Mouse (Mus musculus): ENCODE results near the gene Spen. TPM values are rescaled to one million over a fixed set of nuclear protein-coding genes. Genes with fewer than 3 reads are reported as not detected.

Spen gene
- total and polyA plus RNA-seq, 2 experiments from 2014 or later: 13.0 to 17.4 TPM

DNA sequence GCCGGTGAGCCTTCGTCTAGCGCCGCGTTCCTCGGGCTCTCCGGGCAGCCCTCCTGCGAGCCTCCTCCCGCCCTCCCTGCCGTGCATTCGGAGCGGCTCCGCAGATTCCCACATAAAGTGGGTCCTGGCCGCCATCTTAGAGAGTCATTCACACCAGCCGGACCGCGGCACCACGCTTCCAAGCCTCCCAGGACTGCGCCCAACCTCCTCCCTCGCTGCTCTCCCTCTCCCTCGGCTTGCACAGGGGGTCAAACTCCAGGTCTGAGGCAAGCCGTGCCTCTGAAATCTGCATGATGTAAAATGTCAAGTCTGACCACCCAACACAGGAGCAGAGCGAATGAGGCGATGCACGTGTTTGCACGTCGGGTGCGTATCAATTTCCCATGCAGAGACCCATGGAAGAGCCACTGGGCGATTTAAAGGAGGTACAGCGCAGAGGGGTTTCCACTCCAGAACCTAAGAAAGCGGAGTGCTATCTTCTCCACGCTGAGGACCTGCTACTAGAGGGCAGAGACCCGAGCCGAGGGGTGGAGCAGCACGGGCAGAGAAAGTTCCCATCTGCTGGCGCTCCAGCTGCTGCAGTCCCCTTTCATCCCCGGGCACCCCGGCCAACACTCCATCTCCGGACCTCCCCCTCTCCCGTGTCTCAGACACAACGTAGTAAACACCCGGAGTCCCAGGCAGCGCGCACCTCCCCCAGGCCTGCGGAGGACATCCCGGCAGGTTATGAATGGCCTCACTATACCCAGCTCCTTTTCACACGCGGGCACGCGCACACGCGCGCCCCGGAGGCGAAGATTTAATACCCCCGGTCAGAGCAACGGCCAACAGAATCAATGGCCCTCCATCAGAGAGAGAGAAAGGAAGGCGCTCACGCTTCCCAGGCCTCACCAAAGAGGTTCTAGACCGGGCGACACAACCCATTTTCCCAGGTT, 1.8 kb downstream of the Spen start:
- Histone ChIP-seq H3K4me3 (ENCODE audit: low read length) (peak overlapping the region; percentile 90), H3K27ac (peak overlapping the region; percentile 99), H3K27me3 (ENCODE audit: insufficient read depth, low read length) (no peaks in the 10 kb centered on the region), H3K4me1 (ENCODE audit: insufficient read depth, low read length) (peaks cover 11% of the 10 kb centered on the region), H3K9ac (replicated peaks; ENCODE audit: low read length) (peak overlapping the region; percentile 95), H3K36me3 (ENCODE audit: insufficient read depth, low read length) (no peaks in the 10 kb centered on the region), H3K4me2 (ENCODE audit: low read depth, low read length) (peak overlapping the region; percentile 89), H3K9me3 (ENCODE audit: low read length) (no peaks in the 10 kb centered on the region)
- under 1% methylated on average over 61 of the region's 61 CpGs for WGBS
- DNase-seq (ENCODE audit: low spot score) (peak; percentile 87), ATAC-seq (peak; percentile 70)
- TF ChIP-seq CTCF (IDR thresholded peaks at IDR 0.05; ENCODE audit: low read depth): no peak

DNA sequence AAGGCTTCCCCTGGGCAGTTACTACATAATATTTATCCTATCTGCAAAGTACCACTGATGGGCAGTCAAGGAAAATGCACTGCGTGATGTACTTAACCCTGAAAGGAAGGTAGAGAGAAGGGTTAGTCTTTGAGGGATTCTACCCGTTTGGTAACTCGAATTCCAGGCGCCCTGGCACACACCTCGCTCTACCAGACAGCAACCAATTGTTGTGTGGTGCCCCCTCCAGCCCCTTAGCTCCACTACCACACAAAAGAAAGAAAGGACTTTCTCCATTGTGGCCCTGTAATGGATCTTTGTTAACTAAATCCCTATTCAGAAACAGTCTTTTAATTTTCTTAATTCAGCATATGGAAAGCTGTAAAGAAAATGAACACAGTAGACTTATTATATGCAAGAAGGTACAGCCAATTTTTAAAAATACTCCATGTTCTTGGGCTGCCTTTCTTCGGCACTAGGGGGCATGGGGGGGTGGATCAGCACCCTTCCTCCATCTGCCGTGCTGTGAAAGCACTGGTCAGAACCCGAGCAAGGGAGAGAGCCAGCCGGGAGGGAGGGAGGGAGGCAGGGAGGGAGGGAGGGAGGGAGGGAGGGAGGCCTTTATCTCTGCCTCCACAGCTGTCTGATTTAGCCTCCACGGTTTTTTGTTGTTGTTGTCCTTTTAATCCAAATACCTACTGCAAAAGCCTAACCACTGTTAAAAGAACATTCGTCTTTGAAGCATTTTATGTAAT, 3.3 kb downstream of the Spen start:
- DNase-seq (ENCODE audit: low spot score): peak; percentile 73
- TF ChIP-seq CTCF (IDR thresholded peaks at IDR 0.05; ENCODE audit: low read depth): peak; percentile 56
- 6% methylated on average over 9 of the region's 11 CpGs for WGBS
- no peaks in the 10 kb centered on the region for H3K36me3 ChIP-seq (ENCODE audit: insufficient read depth, low read length)
- H3K9me3 ChIP-seq (ENCODE audit: low read length): no peaks in the 10 kb centered on the region
- H3K4me1 ChIP-seq (ENCODE audit: insufficient read depth, low read length): peaks cover 11% of the 10 kb centered on the region
- no peaks in the 10 kb centered on the region for H3K27me3 ChIP-seq (ENCODE audit: insufficient read depth, low read length)
- ATAC-seq: 0 out of 2 replicates have a peak, but pooled peaks have one; percentile 30
- peak overlapping the region; percentile 95; the same call in 1 of the 2 replicates for H3K9ac ChIP-seq (replicated peaks; ENCODE audit: low read length)
- peak overlapping the region; percentile 99 for H3K27ac ChIP-seq
- H3K4me2 ChIP-seq (ENCODE audit: low read depth, low read length): peak overlapping the region; percentile 89
- H3K4me3 ChIP-seq (ENCODE audit: low read length): peak overlapping the region; percentile 90

DNA sequence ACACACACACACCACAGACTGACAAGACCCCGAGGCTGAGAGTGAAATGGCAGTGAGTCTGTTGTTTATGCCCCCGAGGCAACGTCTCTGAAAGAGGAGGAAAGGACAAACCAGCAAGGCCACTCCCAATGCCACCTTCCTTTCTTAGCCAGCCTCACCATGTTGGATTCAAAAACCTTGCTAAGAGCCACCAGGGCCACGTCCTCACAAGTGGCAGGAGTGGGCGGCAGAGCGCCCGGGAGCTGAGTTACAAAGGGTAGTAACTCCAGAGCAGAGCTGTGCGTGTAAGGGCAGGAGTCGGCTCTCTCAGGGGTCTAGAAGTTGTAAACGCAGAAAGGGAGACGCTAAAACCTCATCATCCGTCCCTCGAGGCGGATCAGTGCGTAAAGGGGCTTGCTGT, 7.4 kb downstream of the Spen start:
- DNase-seq (ENCODE audit: low spot score): no peak
- TF ChIP-seq CTCF (IDR thresholded peaks at IDR 0.05; ENCODE audit: low read depth): no peak
- no peak overlapping the region for H3K27ac ChIP-seq
- no peak overlapping the region for H3K4me2 ChIP-seq (ENCODE audit: low read depth, low read length)
- no peaks in the 10 kb centered on the region for H3K9me3 ChIP-seq (ENCODE audit: low read length)
- no peaks in the 10 kb centered on the region for H3K27me3 ChIP-seq (ENCODE audit: insufficient read depth, low read length)
- ATAC-seq: no peak
- WGBS: 71% methylated on average over 15 of the region's 15 CpGs
- no peaks in the 10 kb centered on the region for H3K36me3 ChIP-seq (ENCODE audit: insufficient read depth, low read length)
- H3K4me3 ChIP-seq (ENCODE audit: low read length): no peak overlapping the region
- H3K9ac ChIP-seq (replicated peaks; ENCODE audit: low read length): no peak overlapping the region
- H3K4me1 ChIP-seq (ENCODE audit: insufficient read depth, low read length): peaks cover 4% of the 10 kb centered on the region; the same call in 1 of the 2 replicates

DNA sequence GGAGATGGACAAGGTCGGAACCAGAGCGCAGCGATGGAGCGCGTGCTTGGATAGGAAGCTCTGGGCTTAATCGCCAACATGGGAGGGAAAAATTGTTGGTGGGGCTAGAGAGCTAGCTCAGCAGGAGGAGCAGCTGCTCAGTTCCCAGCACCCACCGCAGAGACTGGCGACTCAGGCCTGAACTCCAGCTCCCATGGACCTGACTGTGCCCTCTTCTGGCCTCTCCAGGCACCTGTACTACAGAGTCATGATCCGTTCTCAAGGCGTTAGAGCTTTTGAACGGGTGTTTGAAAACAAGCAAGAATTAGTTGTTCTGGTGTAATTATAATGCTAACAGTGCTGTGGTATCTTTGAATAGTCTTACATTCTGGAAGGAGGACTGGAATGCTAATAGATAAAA, 9.5 kb downstream of the Spen start:
- WGBS: 78% methylated on average over 11 of the region's 11 CpGs
- Histone ChIP-seq H3K36me3 (ENCODE audit: insufficient read depth, low read length) (no peaks in the 10 kb centered on the region), H3K27ac (no peak overlapping the region), H3K9ac (replicated peaks; ENCODE audit: low read length) (no peak overlapping the region), H3K27me3 (ENCODE audit: insufficient read depth, low read length) (no peaks in the 10 kb centered on the region), H3K4me2 (ENCODE audit: low read depth, low read length) (no peak overlapping the region), H3K9me3 (ENCODE audit: low read length) (no peaks in the 10 kb centered on the region), H3K4me3 (ENCODE audit: low read length) (no peak overlapping the region), H3K4me1 (ENCODE audit: insufficient read depth, low read length) (0 out of 2 replicates have a peak, but pooled peaks cover 4% of the 10 kb centered on the region)
- peak; percentile 13; the same call in 1 of the 2 replicates for TF ChIP-seq CTCF (IDR thresholded peaks at IDR 0.05; ENCODE audit: low read depth)
- ATAC-seq: no peak
- no peak for DNase-seq (ENCODE audit: low spot score)

DNA sequence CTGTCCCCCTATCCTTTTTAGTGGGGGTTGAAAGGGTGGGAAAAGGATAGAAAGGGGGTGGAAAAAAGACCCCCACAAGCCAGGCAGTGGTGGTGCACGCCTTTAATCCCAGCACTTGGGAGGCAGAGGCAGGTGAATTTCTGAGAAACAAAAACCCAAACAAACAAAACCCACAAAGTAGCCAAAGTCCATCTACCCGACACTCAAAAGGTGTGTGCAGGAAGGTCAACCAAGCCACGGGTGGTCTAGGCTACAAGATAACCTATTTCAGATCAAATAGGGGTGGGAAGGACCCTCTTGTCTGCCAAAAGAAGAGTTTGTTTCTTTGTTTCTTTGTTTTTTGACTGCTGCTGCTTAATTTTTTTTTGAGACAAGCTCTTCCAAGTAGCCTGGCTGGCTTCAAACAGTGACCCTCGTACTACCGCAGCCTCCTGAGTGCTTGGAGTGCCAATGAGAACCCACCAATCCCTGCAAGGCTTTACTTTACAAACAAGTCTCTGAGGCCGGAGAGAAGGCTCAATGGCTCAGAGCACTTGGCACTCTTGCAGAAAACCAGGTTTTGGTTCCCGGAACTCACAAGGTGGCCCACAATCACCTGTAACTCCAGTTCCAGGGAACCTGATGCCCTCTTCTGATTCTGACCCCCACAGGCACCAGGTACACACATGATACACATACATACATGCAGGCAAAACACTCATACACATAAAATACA, 11.3 kb downstream of the Spen start:
- no peak overlapping the region for H3K4me2 ChIP-seq (ENCODE audit: low read depth, low read length)
- no peaks in the 10 kb centered on the region for H3K4me1 ChIP-seq (ENCODE audit: insufficient read depth, low read length)
- WGBS: 72% methylated on average over 7 of the region's 7 CpGs
- TF ChIP-seq CTCF (IDR thresholded peaks at IDR 0.05; ENCODE audit: low read depth): no peak
- H3K36me3 ChIP-seq (ENCODE audit: insufficient read depth, low read length): 0 out of 2 replicates have a peak, but pooled peaks cover under 1% of the 10 kb centered on the region
- H3K9ac ChIP-seq (replicated peaks; ENCODE audit: low read length): no peak overlapping the region
- H3K27me3 ChIP-seq (ENCODE audit: insufficient read depth, low read length): no peaks in the 10 kb centered on the region
- H3K27ac ChIP-seq: no peak overlapping the region
- H3K4me3 ChIP-seq (ENCODE audit: low read length): no peak overlapping the region
- no peak for DNase-seq (ENCODE audit: low spot score)
- no peak for ATAC-seq
- H3K9me3 ChIP-seq (ENCODE audit: low read length): no peaks in the 10 kb centered on the region

DNA sequence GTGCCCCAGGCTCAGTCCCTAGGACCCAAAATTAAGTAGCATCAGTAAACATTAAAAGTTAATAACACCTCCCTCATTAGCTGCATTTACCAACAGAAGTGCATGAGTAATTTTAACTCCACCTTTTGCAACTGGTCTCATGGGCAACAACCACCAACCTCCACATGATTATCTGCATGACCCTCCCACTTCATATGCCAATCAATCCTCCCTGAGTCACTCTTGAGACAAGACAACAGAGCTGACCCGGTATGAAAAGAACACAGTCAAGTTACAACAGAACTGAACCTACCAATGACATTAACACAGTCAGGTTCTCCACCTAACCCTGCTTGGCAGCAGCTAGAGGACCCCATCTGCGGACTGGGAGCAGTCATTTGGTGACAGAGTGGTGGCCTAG, 12.5 kb downstream of the Spen start:
- no peak overlapping the region for H3K4me3 ChIP-seq (ENCODE audit: low read length)
- H3K9ac ChIP-seq (replicated peaks; ENCODE audit: low read length): no peak overlapping the region
- H3K36me3 ChIP-seq (ENCODE audit: insufficient read depth, low read length): peaks cover 12% of the 10 kb centered on the region
- no peak overlapping the region for H3K4me2 ChIP-seq (ENCODE audit: low read depth, low read length)
- no peaks in the 10 kb centered on the region for H3K9me3 ChIP-seq (ENCODE audit: low read length)
- H3K4me1 ChIP-seq (ENCODE audit: insufficient read depth, low read length): no peaks in the 10 kb centered on the region
- DNase-seq (ENCODE audit: low spot score) (no peak), ATAC-seq (no peak)
- WGBS: 71% methylated on average over 2 of the region's 2 CpGs
- TF ChIP-seq CTCF (IDR thresholded peaks at IDR 0.05; ENCODE audit: low read depth): no peak
- H3K27ac ChIP-seq: no peak overlapping the region
- H3K27me3 ChIP-seq (ENCODE audit: insufficient read depth, low read length): no peaks in the 10 kb centered on the region

Measured in hindbrain, postnatal 0 days (tissue).